Mouse (Mus musculus) heart, embryonic 15.5 days (tissue): ENCODE data around the gene Macrod2. TPM values are rescaled to one million over a fixed set of nuclear protein-coding genes. Genes with fewer than 3 reads are reported as not detected.

Source experiments
- ATAC-seq: fragments of 200-750 bp; cut with Nextera tagmentation; replicated peaks from 2 replicates; pipeline ENCODE4 v1.8.0; 2017; ENCODE audit warnings: low read depth, moderate TSS enrichment; ENCODE audit not compliant: insufficient number of reproducible peaks, insufficient read depth, low FRiP score
- H3K27ac ChIP-seq: fragments of 300-500 bp; sonication (generic); 2 replicates; pipeline ENCODE4 v1.5.1; 2015; ENCODE audit warnings: mild to moderate bottlenecking, inconsistent platforms
- H3K27me3 ChIP-seq: fragments of 300-500 bp; sonication (generic); 2 replicates; pipeline ENCODE4 v1.6.1; 2015; ENCODE audit warnings: inconsistent platforms
- H3K36me3 ChIP-seq: fragments of 300-500 bp; sonication (generic); 2 replicates; pipeline ENCODE4 v1.6.1; 2015; ENCODE audit warnings: mild to moderate bottlenecking, inconsistent platforms
- H3K4me1 ChIP-seq: fragments of 300-500 bp; sonication (generic); replicated peaks from 2 replicates; pipeline ENCODE4 v1.6.1; 2015; ENCODE audit warnings: inconsistent platforms
- H3K4me2 ChIP-seq: fragments of 300-500 bp; sonication (generic); 2 replicates; pipeline ENCODE4 v1.6.1; 2015; ENCODE audit warnings: inconsistent platforms, mild to moderate bottlenecking, moderate library complexity
- H3K4me3 ChIP-seq: fragments of 300-500 bp; sonication (generic); 2 replicates; pipeline ENCODE4 v1.5.1; 2015; ENCODE audit warnings: mild to moderate bottlenecking, inconsistent platforms
- H3K9ac ChIP-seq: fragments of 300-500 bp; sonication (generic); 2 replicates; pipeline ENCODE4 v1.6.1; 2015; ENCODE audit warnings: mild to moderate bottlenecking, inconsistent platforms
- H3K9me3 ChIP-seq: fragments of 300-500 bp; sonication (generic); replicated peaks from 2 replicates; pipeline ENCODE4 v1.6.1; 2016; ENCODE audit warnings: inconsistent platforms
- whole genome bisulfite sequencing: fragments of 180-500 bp; shearing (Covaris S2); methylation state at CpG from one replicate; pipeline ENCODE4 v1.1.7; 2015; ENCODE audit warnings: mixed read lengths; 5-methylcytosine and 5-hydroxymethylcytosine counted together
- polyA plus RNA-seq: library from polyadenylated mRNA; unstranded; fragments of >200 nt; fragmentation: Nextera tagmentation; extraction: Ambion mirVana; gene quantifications from 2 replicates; pipeline ENCODE4 v1.2.1, GENCODE M21; 2015

Macrod2 gene
- polyA plus RNA-seq, 1 experiment from 2014 or later = 25.3 TPM

- H3K36me3 ChIP-seq = no peaks in the 10 kb centered on the region
- no peak for ATAC-seq
- H3K4me1 ChIP-seq = peaks cover 7% of the 10 kb centered on the region
- no peaks in the 10 kb centered on the region for H3K27me3 ChIP-seq
- 0 out of 2 replicates have a peak overlapping the region, but pooled peaks have one; percentile 0 for H3K4me3 ChIP-seq
- 16% methylated on average over 16 of the region's 16 CpGs for WGBS
- H3K27ac ChIP-seq = no peak overlapping the region
- H3K4me2 ChIP-seq = peak overlapping the region; percentile 46
- H3K9ac ChIP-seq = no peak overlapping the region
- no peaks in the 10 kb centered on the region for H3K9me3 ChIP-seq
Measured at GRCm38 (mm10) chr2:141231011-141231668, 836.0 kb downstream of the Macrod2 start.

DNA sequence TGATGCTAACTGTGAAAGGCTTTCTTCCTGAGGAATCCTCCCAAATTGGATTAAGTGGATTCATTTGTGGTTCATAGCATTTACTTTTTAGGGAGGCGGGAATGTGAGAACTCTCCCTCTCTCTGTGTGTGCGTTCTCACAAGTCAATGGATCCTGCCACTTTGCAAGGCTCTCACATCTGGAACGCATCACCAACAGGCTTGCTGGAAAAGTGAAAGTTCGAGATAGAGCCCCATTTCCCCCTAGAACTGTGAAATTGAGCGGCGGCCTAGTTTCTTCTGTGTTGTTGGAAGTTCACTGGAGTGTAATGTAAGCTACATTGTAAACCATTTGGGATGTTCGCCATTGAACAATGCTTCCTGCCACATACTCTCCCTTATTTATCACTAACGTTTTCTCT, 839.2 kb downstream of the Macrod2 start:
- H3K4me2 ChIP-seq = no peak overlapping the region
- H3K9me3 ChIP-seq = no peaks in the 10 kb centered on the region
- H3K4me3 ChIP-seq = no peak overlapping the region
- no peaks in the 10 kb centered on the region for H3K36me3 ChIP-seq
- no peaks in the 10 kb centered on the region for H3K27me3 ChIP-seq
- 62% methylated on average over 8 of the region's 8 CpGs for WGBS
- H3K27ac ChIP-seq = no peak overlapping the region
- ATAC-seq = no peak
- H3K4me1 ChIP-seq = peaks cover 7% of the 10 kb centered on the region
- no peak overlapping the region for H3K9ac ChIP-seq

- Histone ChIP-seq H3K9me3 (no peaks in the 10 kb centered on the region), H3K4me1 (peaks cover 7% of the 10 kb centered on the region), H3K27ac (no peak overlapping the region), H3K4me3 (no peak overlapping the region), H3K27me3 (no peaks in the 10 kb centered on the region), H3K4me2 (no peak overlapping the region), H3K36me3 (no peaks in the 10 kb centered on the region), H3K9ac (no peak overlapping the region)
- ATAC-seq = no peak
- WGBS = 44% methylated on average over 5 of the region's 5 CpGs
Measured at GRCm38 (mm10) chr2:141234724-141235453, 839.8 kb downstream of the Macrod2 start.

GRCm38 (mm10) chr2:141247680-141248079, 852.6 kb downstream of the Macrod2 start:
- 86% methylated on average over 2 of the region's 2 CpGs for WGBS
- ATAC-seq = no peak

GRCm38 (mm10) chr2:141264582-141264981, 869.5 kb downstream of the Macrod2 start:
- Histone ChIP-seq H3K9ac (no peak overlapping the region), H3K27ac (no peak overlapping the region), H3K27me3 (no peaks in the 10 kb centered on the region), H3K4me1 (no peaks in the 10 kb centered on the region), H3K4me3 (no peak overlapping the region), H3K9me3 (no peaks in the 10 kb centered on the region), H3K4me2 (no peak overlapping the region), H3K36me3 (no peaks in the 10 kb centered on the region)
- ATAC-seq = no peak
- WGBS = 75% methylated on average over 4 of the region's 4 CpGs

More at GRCm38 (mm10) chr2:141247680-141248079, 852.6 kb downstream of the Macrod2 start:
- no peak overlapping the region for H3K4me3 ChIP-seq
- H3K27me3 ChIP-seq = no peaks in the 10 kb centered on the region
- H3K9me3 ChIP-seq = no peaks in the 10 kb centered on the region
- no peaks in the 10 kb centered on the region for H3K36me3 ChIP-seq
- no peak overlapping the region for H3K9ac ChIP-seq
- 0 out of 2 replicates have a peak, but pooled peaks cover 4% of the 10 kb centered on the region for H3K4me1 ChIP-seq
- no peak overlapping the region for H3K27ac ChIP-seq
- H3K4me2 ChIP-seq = no peak overlapping the region

GRCm38 (mm10) chr2:141266591-141266990, 871.5 kb downstream of the Macrod2 start:
- no peak overlapping the region for H3K4me2 ChIP-seq
- H3K9ac ChIP-seq = no peak overlapping the region
- peaks cover 3% of the 10 kb centered on the region; the same call in 1 of the 2 replicates for H3K4me1 ChIP-seq
- no peaks in the 10 kb centered on the region for H3K36me3 ChIP-seq
- no peak overlapping the region for H3K4me3 ChIP-seq
- H3K9me3 ChIP-seq = no peaks in the 10 kb centered on the region
- no peak overlapping the region for H3K27ac ChIP-seq
- no peak for ATAC-seq
- no peaks in the 10 kb centered on the region for H3K27me3 ChIP-seq

- Histone ChIP-seq H3K9me3 (no peaks in the 10 kb centered on the region), H3K27me3 (no peaks in the 10 kb centered on the region), H3K36me3 (no peaks in the 10 kb centered on the region), H3K4me3 (no peak overlapping the region), H3K27ac (no peak overlapping the region), H3K9ac (no peak overlapping the region), H3K4me1 (peaks cover 7% of the 10 kb centered on the region; the same call in 1 of the 2 replicates), H3K4me2 (no peak overlapping the region)
- no peak for ATAC-seq
- 25% methylated on average over 4 of the region's 4 CpGs for WGBS
Measured at GRCm38 (mm10) chr2:141271541-141271940, 876.4 kb downstream of the Macrod2 start.

- H3K27ac ChIP-seq = no peak overlapping the region
- 65% methylated on average over 4 of the region's 4 CpGs for WGBS
- H3K4me2 ChIP-seq = no peak overlapping the region
- H3K4me1 ChIP-seq = peaks cover 7% of the 10 kb centered on the region; the same call in 1 of the 2 replicates
- H3K9me3 ChIP-seq = no peaks in the 10 kb centered on the region
- H3K36me3 ChIP-seq = no peaks in the 10 kb centered on the region
- H3K9ac ChIP-seq = no peak overlapping the region
- no peak for ATAC-seq
- no peak overlapping the region for H3K4me3 ChIP-seq
- no peaks in the 10 kb centered on the region for H3K27me3 ChIP-seq
Measured at GRCm38 (mm10) chr2:141272966-141273365, 877.9 kb downstream of the Macrod2 start.

GRCm38 (mm10) chr2:141274262-141274661, 879.2 kb downstream of the Macrod2 start:
- H3K27me3 ChIP-seq = no peaks in the 10 kb centered on the region
- H3K4me2 ChIP-seq = no peak overlapping the region
- peaks cover 9% of the 10 kb centered on the region for H3K4me1 ChIP-seq
- H3K4me3 ChIP-seq = no peak overlapping the region
- no peaks in the 10 kb centered on the region for H3K9me3 ChIP-seq
- ATAC-seq = no peak
- no peak overlapping the region for H3K27ac ChIP-seq
- H3K9ac ChIP-seq = no peak overlapping the region
- 69% methylated on average over 2 of the region's 2 CpGs for WGBS
- no peaks in the 10 kb centered on the region for H3K36me3 ChIP-seq

GRCm38 (mm10) chr2:141279130-141279698, 884.1 kb downstream of the Macrod2 start:
- peaks cover 5% of the 10 kb centered on the region for H3K4me1 ChIP-seq
- ATAC-seq = peak; percentile 60; the same call in 1 of the 2 replicates
- no peak overlapping the region for H3K4me3 ChIP-seq
- no peaks in the 10 kb centered on the region for H3K27me3 ChIP-seq
- WGBS = 23% methylated on average over 5 of the region's 5 CpGs
- peak overlapping the region; percentile 19; the same call in 1 of the 2 replicates for H3K27ac ChIP-seq
- no peaks in the 10 kb centered on the region for H3K9me3 ChIP-seq
- H3K4me2 ChIP-seq = no peak overlapping the region
- no peaks in the 10 kb centered on the region for H3K36me3 ChIP-seq
- H3K9ac ChIP-seq = no peak overlapping the region

- Histone ChIP-seq H3K4me3 (no peak overlapping the region), H3K9ac (no peak overlapping the region), H3K27me3 (no peaks in the 10 kb centered on the region), H3K4me2 (no peak overlapping the region), H3K27ac (no peak overlapping the region), H3K36me3 (no peaks in the 10 kb centered on the region), H3K4me1 (peaks cover 5% of the 10 kb centered on the region), H3K9me3 (no peaks in the 10 kb centered on the region)
- ATAC-seq = no peak
- WGBS = 78% methylated on average over 1 of the region's 1 CpGs
Measured at GRCm38 (mm10) chr2:141280817-141281216, 885.7 kb downstream of the Macrod2 start.
